Mouse (Mus musculus) spleen, adult 10 weeks (tissue): ENCODE data around the gene Pnpt1. TPM values are rescaled to one million over a fixed set of nuclear protein-coding genes. Genes with fewer than 3 reads are reported as not detected.

Source experiments
- polyA plus RNA-seq: library from polyadenylated mRNA; stranded (reverse); fragments of 350-450 nt; fragmentation: Illumina TruSeq; extraction: RNeasy Lipid Tissue Mini Kit (QIAGEN cat#74804); gene quantifications from one replicate; pipeline ENCODE4 v1.2.3, GENCODE M21; 2015; ENCODE audit warnings: low replicate concordance; ENCODE audit not compliant: insufficient read depth

Gene Pnpt1
- polyA plus RNA-seq = 49.2 TPM

GRCm38 (mm10) chr11:29130385-29131355, at the start of gene Pnpt1:
Pnpt1 (plus strand) TSS chr11:29130744.

GRCm38 (mm10) chr11:29172563-29173124, 42.1 kb downstream of the Pnpt1 start, which contains the start of gene Ppp4r3b:
Ppp4r3b (plus strand) TSS chr11:29172890.

Other genes with a start within 250 kb of the Pnpt1 start
- gene Ppp4r3b, start 42.1 kb downstream of the Pnpt1 start, polyA plus RNA-seq = 119 TPM
- gene Cfap36, start 116.7 kb downstream of the Pnpt1 start, polyA plus RNA-seq = 28.8 TPM
- gene Ccdc88a, start 242.9 kb downstream of the Pnpt1 start, polyA plus RNA-seq = 22.0 TPM